Mouse (Mus musculus) heart, embryonic 16.5 days (tissue): ENCODE data around the gene Ak7. TPM values are rescaled to one million over a fixed set of nuclear protein-coding genes. Genes with fewer than 3 reads are reported as not detected.
A peak's percentile ranks its signal among the peaks of the same experiment; 100 is the strongest.

Source experiments
- ATAC-seq: fragments of 200-750 bp; cut with Nextera tagmentation; replicated peaks from 2 replicates; pipeline ENCODE4 v1.8.0; 2017; ENCODE audit warnings: moderate number of reproducible peaks; ENCODE audit not compliant: insufficient read depth, low FRiP score; ENCODE audit errors: extremely low read depth
- H3K27ac ChIP-seq: fragments of 300-500 bp; sonication (generic); 2 replicates; pipeline ENCODE4 v1.5.1; 2014; ENCODE audit warnings: mild to moderate bottlenecking, low read length, control low read depth, moderate library complexity
- H3K27me3 ChIP-seq: fragments of 300-500 bp; sonication (generic); 2 replicates; pipeline ENCODE4 v1.6.1; 2014; ENCODE audit warnings: low read length, mixed read lengths; ENCODE audit not compliant: control insufficient read depth, insufficient read depth
- H3K36me3 ChIP-seq: fragments of 300-500 bp; sonication (generic); 2 replicates; pipeline ENCODE4 v1.6.1; 2014; ENCODE audit not compliant: control insufficient read depth, insufficient read depth
- H3K4me1 ChIP-seq: fragments of 300-500 bp; sonication (generic); 2 replicates; pipeline ENCODE4 v1.6.1; 2014; ENCODE audit warnings: low read length, mixed read lengths; ENCODE audit not compliant: control insufficient read depth, insufficient read depth
- H3K4me2 ChIP-seq: fragments of 300-500 bp; sonication (generic); 2 replicates; pipeline ENCODE4 v1.6.1; 2014; ENCODE audit warnings: low read depth, mild to moderate bottlenecking, control low read depth, low read length
- H3K4me3 ChIP-seq: fragments of 300-500 bp; sonication (generic); 2 replicates; pipeline ENCODE4 v1.5.1; 2014; ENCODE audit warnings: mild to moderate bottlenecking, control low read depth, low read length
- H3K9ac ChIP-seq: fragments of 300-500 bp; sonication (generic); 2 replicates; pipeline ENCODE4 v1.6.1; 2014; ENCODE audit warnings: low read length, control low read depth
- H3K9me3 ChIP-seq: fragments of 300-500 bp; sonication (generic); replicated peaks from 2 replicates; pipeline ENCODE4 v1.6.1; 2016; ENCODE audit warnings: low read length; ENCODE audit not compliant: control insufficient read depth
- WGBS: fragments of 180-500 bp; shearing (Covaris S2); extraction: QIAGEN DNeasy Blood & Tissue Kit; methylation state at CpG from one replicate; pipeline ENCODE4 v1.1.7; 2014; 5-methylcytosine and 5-hydroxymethylcytosine counted together
- polyA plus RNA-seq: library from polyadenylated mRNA; unstranded; fragments of >200 nt; fragmentation: Nextera tagmentation; extraction: Ambion mirVana; gene quantifications from 2 replicates; pipeline ENCODE4 v1.2.1, GENCODE M21; 2015

Gene Ak7
- polyA plus RNA-seq: 0.41 and 0.56 TPM in 2 replicates

GRCm38 (mm10) chr12:105705799-105706487 is at the start of gene Ak7:
Gene Ak7 (plus strand): TSS chr12:105705976.
- ATAC-seq: peak; percentile 73
- no peaks in the 10 kb centered on the region for H3K27me3 ChIP-seq
- WGBS: 13% methylated on average over 22 of the region's 22 CpGs
- H3K4me1 ChIP-seq: peaks cover 5% of the 10 kb centered on the region; the same call in 1 of the 2 replicates
- no peaks in the 10 kb centered on the region for H3K9me3 ChIP-seq
- 0 out of 2 replicates have a peak within 1 kb of the TSS, but pooled peaks have one; percentile 10 for H3K4me3 ChIP-seq
- H3K36me3 ChIP-seq: 0 out of 2 replicates have a peak, but pooled peaks cover 2% of the 10 kb centered on the region
- H3K9ac ChIP-seq: no peak within 1 kb of the TSS
- peak within 1 kb of the TSS; percentile 39 for H3K4me2 ChIP-seq
- no peak within 1 kb of the TSS for H3K27ac ChIP-seq

DNA sequence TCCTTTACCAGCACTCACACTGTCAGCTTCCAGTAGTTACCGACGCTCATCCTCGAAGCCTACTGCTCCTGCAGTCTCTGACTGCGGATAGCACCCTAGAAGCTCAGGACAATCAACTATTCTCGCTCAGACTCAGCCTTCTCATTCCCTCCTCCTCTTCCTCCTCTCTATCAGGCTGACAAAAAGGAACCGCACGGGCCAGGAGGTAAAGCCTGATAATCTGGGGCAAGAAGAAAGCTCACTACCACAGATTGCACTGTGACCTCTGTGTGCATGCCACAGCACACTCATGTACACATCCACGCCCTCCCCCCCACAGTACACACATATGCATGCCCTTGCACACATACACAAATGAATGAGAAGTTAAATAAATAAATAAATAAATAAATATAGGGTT is 29.5 kb upstream of the Ak7 start:
- Histone ChIP-seq H3K4me2 (no peak overlapping the region), H3K9me3 (no peaks in the 10 kb centered on the region), H3K36me3 (peaks cover 16% of the 10 kb centered on the region), H3K27ac (no peak overlapping the region), H3K4me1 (no peaks in the 10 kb centered on the region), H3K4me3 (no peak overlapping the region), H3K27me3 (no peaks in the 10 kb centered on the region), H3K9ac (no peak overlapping the region)
- WGBS: 88% methylated on average over 8 of the region's 8 CpGs
- no peak for ATAC-seq

DNA sequence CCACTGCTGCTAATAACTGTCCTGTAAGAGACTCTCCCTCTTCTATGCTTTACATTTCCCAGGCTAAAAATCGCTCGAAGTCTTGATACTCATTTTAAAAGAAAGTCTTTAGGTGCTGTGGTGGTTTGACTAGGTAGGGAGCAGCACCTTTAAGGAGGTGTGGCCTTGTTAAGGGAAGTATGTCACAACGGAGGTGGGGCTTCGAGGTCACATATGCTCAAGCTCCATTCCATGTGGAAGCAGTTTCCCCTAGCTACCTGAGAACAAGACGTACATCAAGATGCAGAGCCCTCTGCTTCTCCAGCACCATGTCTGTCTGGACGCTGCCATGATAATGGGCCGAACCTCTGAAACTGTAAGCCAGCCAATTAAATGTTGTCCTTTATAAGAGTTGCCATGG is 27.6 kb upstream of the Ak7 start:
- no peaks in the 10 kb centered on the region for H3K9me3 ChIP-seq
- H3K9ac ChIP-seq: no peak overlapping the region
- WGBS: 91% methylated on average over 7 of the region's 7 CpGs
- no peaks in the 10 kb centered on the region for H3K27me3 ChIP-seq
- H3K4me3 ChIP-seq: no peak overlapping the region
- H3K4me1 ChIP-seq: peaks cover 2% of the 10 kb centered on the region; the same call in 1 of the 2 replicates
- H3K36me3 ChIP-seq: peaks cover 13% of the 10 kb centered on the region
- H3K4me2 ChIP-seq: no peak overlapping the region
- no peak for ATAC-seq
- H3K27ac ChIP-seq: no peak overlapping the region

- Histone ChIP-seq H3K9me3 (no peaks in the 10 kb centered on the region), H3K36me3 (peaks cover 7% of the 10 kb centered on the region), H3K4me3 (no peak overlapping the region), H3K4me1 (peaks cover 8% of the 10 kb centered on the region), H3K27me3 (no peaks in the 10 kb centered on the region), H3K9ac (no peak overlapping the region), H3K27ac (no peak overlapping the region), H3K4me2 (no peak overlapping the region)
- 84% methylated on average over 3 of the region's 3 CpGs for WGBS
- no peak for ATAC-seq
These were observed 27.0 kb upstream of the Ak7 start for GRCm38 (mm10) chr12:105678762-105679161.

GRCm38 (mm10) chr12:105683933-105684901 is 21.6 kb upstream of the Ak7 start, which contains the start of gene Gskip:
Gene Gskip (plus strand): TSS chr12:105684829.
- Histone ChIP-seq H3K36me3 (no peaks in the 10 kb centered on the region), H3K9ac (peak within 1 kb of the TSS; percentile 97), H3K4me3 (peak within 1 kb of the TSS; percentile 96), H3K9me3 (no peaks in the 10 kb centered on the region), H3K4me2 (peak within 1 kb of the TSS; percentile 92), H3K4me1 (peaks cover 18% of the 10 kb centered on the region), H3K27ac (peak within 1 kb of the TSS; percentile 94), H3K27me3 (no peaks in the 10 kb centered on the region)
- peak; percentile 47 for ATAC-seq
- WGBS: 1% methylated on average over 41 of the region's 41 CpGs

- Histone ChIP-seq H3K9me3 (no peaks in the 10 kb centered on the region), H3K4me1 (peaks cover 18% of the 10 kb centered on the region), H3K27me3 (no peaks in the 10 kb centered on the region), H3K9ac (peak within 1 kb of the TSS; percentile 97), H3K27ac (peak within 1 kb of the TSS; percentile 94), H3K36me3 (0 out of 2 replicates have a peak, but pooled peaks cover 3% of the 10 kb centered on the region), H3K4me3 (peak within 1 kb of the TSS; percentile 96), H3K4me2 (peak within 1 kb of the TSS; percentile 92)
- WGBS: under 1% methylated on average over 73 of the region's 73 CpGs
- ATAC-seq: peak; percentile 92
These were observed 20.6 kb upstream of the Ak7 start, which contains the start of gene Atg2b for GRCm38 (mm10) chr12:105685001-105685691. Gene Atg2b (minus strand): TSS chr12:105685211.

- ATAC-seq: no peak
- 0 out of 2 replicates have a peak, but pooled peaks cover 3% of the 10 kb centered on the region for H3K36me3 ChIP-seq
- H3K9me3 ChIP-seq: no peaks in the 10 kb centered on the region
- no peak overlapping the region for H3K4me2 ChIP-seq
- H3K4me3 ChIP-seq: no peak overlapping the region
- no peak overlapping the region for H3K9ac ChIP-seq
- no peaks in the 10 kb centered on the region for H3K27me3 ChIP-seq
- WGBS: 83% methylated on average over 3 of the region's 3 CpGs
- peaks cover 18% of the 10 kb centered on the region for H3K4me1 ChIP-seq
- no peak overlapping the region for H3K27ac ChIP-seq
These were observed 19.0 kb upstream of the Ak7 start for GRCm38 (mm10) chr12:105686791-105687190.

DNA sequence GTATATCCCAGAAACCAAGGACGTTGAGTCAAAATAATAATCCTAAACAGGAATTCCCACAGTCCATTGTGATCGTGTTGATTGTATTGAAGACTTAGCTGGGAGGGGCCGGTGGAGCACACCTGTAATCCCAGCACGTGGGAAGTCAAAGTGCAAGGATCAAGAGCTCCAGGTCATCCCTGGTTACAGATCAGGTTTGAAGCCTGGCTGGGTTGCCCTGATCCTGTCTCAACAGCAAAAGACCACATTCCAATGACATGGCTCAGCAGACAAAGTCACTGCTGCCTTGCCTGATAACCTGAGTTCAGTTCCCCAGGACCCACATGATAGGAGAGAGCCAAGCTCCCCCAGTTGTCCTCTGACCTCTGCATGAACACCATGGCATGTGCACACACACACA is 18.4 kb upstream of the Ak7 start:
- 0 out of 2 replicates have a peak, but pooled peaks cover 3% of the 10 kb centered on the region for H3K36me3 ChIP-seq
- no peak overlapping the region for H3K4me2 ChIP-seq
- H3K4me3 ChIP-seq: no peak overlapping the region
- no peak overlapping the region for H3K9ac ChIP-seq
- no peak for ATAC-seq
- peaks cover 18% of the 10 kb centered on the region for H3K4me1 ChIP-seq
- no peaks in the 10 kb centered on the region for H3K9me3 ChIP-seq
- H3K27me3 ChIP-seq: no peaks in the 10 kb centered on the region
- no peak overlapping the region for H3K27ac ChIP-seq
- WGBS: 84% methylated on average over 4 of the region's 4 CpGs
